In genomic region chr12:79858336-79858735, GRCm38 (mm10) we compare ENCODE assay signal across 13 mouse cellular contexts.
A peak's percentile ranks its signal among the peaks of the same experiment; 100 is the strongest.
DNase-seq lines count a peak whose midpoint lies in the region; ATAC-seq lines count a peak whose summit lies in the region.
"Had no signal": no experiment of that assay in that cellular context is flagged by ENCODE, and none has a peak within 500 bp of the region (broad histone marks: within the 10 kb centered on the region; RNA-seq: fewer than 3 reads in every experiment).

No protein-coding gene starts in this region.

- H3K27ac ChIP-seq in heart, embryonic 10.5 days = peak overlapping the region; percentile 86
- H3K27ac ChIP-seq in liver, embryonic 11.5 days (ENCODE audit: low read depth, low read length) = 0 out of 2 replicates have a peak overlapping the region, but pooled peaks have one; percentile 52

- H3K9ac ChIP-seq in liver, embryonic 11.5 days (ENCODE audit: low read depth, low read length) = no peak overlapping the region
- H3K9ac ChIP-seq: liver, embryonic 12.5 days had no signal

- no peaks in the 10 kb centered on the region for H3K9me3 ChIP-seq in heart, embryonic 10.5 days
- H3K9me3 ChIP-seq in liver, embryonic 11.5 days (ENCODE audit: control insufficient read depth, low read length) = no peaks in the 10 kb centered on the region
- H3K9me3 ChIP-seq: liver, embryonic 12.5 days had no signal

- no peak overlapping the region for H3K4me3 ChIP-seq in heart, embryonic 10.5 days
- no peak overlapping the region for H3K4me3 ChIP-seq in liver, embryonic 11.5 days (ENCODE audit: low read depth, low read length)
- H3K4me3 ChIP-seq: liver, embryonic 12.5 days had no signal

- DNase-seq in heart, embryonic 10.5 days (ENCODE audit: low spot score) = no peak
- DNase-seq in heart, postnatal 14 days = no peak
- DNase-seq in liver, embryonic 11.5 days (ENCODE audit: low spot score) = no peak
- no peak for DNase-seq in liver
- DNase-seq in left cerebral cortex, postnatal 25 days (ENCODE audit: low spot score in 2 of 2) = no peak
- DNase-seq in left cerebral cortex, adult 11 months (ENCODE audit: low spot score) = no peak
- DNase-seq: B cell, adult 2 months; cerebellum, postnatal 14 days; kidney, postnatal 14 days; layer of hippocampus, postnatal 36 days had no signal

- H3K36me3 ChIP-seq in heart, embryonic 10.5 days = no peaks in the 10 kb centered on the region
- H3K36me3 ChIP-seq in liver, embryonic 11.5 days (ENCODE audit: control insufficient read depth, insufficient read depth, low read length) = no peaks in the 10 kb centered on the region
- H3K36me3 ChIP-seq: liver, embryonic 12.5 days had no signal

- H3K4me1 ChIP-seq in heart, embryonic 10.5 days = peaks cover 72% of the 10 kb centered on the region
- H3K4me1 ChIP-seq in liver, embryonic 11.5 days (replicated peaks; ENCODE audit: control insufficient read depth, insufficient read depth, low read length) = peaks cover 46% of the 10 kb centered on the region

- no peak for ATAC-seq in liver, embryonic 11.5 days (replicated peaks; ENCODE audit: low FRiP score)
- peak; percentile 72 for ATAC-seq in CD4-positive, CD25-positive, alpha-beta regulatory T cell, adult 4 months
- ATAC-seq in inflammation-experienced regulatory T-cells, adult 6 months = peak; percentile 58
- ATAC-seq: liver, embryonic 12.5 days had no signal

- no peak overlapping the region for H3K4me2 ChIP-seq in liver, embryonic 11.5 days
- H3K4me2 ChIP-seq: liver, embryonic 12.5 days had no signal

- H3K27me3 ChIP-seq in heart, embryonic 10.5 days (ENCODE audit: insufficient read depth, poor library complexity, severe bottlenecking) = no peaks in the 10 kb centered on the region
- H3K27me3 ChIP-seq in liver, embryonic 11.5 days (replicated peaks; ENCODE audit: control insufficient read depth, insufficient read depth, low read length) = no peaks in the 10 kb centered on the region
- H3K27me3 ChIP-seq: liver, embryonic 12.5 days had no signal

- intact Hi-C loops in heart, postnatal 14 days (cut with DNase I) = no loop called here
- intact Hi-C loops in left cerebral cortex, postnatal 25 days (cut with DNase I) = no loop called here

- 64% methylated on average over 11 of the region's 11 CpGs for WGBS in heart, embryonic 10.5 days
- WGBS in liver, embryonic 11.5 days = 68% methylated on average over 11 of the region's 11 CpGs
